Mouse (Mus musculus) lung, postnatal 36 days (tissue): Measurements from ENCODE around the gene Pla2g4d.
A peak's percentile ranks its signal among the peaks of the same experiment; 100 is the strongest.
"Not testable (repeated sequence)": the region's sequence is repeated elsewhere in the genome, so short reads cannot be mapped to it uniquely, and the experiment has no call there.

Source experiments
- DNase-seq: peaks from one replicate; pipeline ENCODE4 v3.0.0; 2022; ENCODE audit warnings: mixed read lengths

Pla2g4d gene

DNA sequence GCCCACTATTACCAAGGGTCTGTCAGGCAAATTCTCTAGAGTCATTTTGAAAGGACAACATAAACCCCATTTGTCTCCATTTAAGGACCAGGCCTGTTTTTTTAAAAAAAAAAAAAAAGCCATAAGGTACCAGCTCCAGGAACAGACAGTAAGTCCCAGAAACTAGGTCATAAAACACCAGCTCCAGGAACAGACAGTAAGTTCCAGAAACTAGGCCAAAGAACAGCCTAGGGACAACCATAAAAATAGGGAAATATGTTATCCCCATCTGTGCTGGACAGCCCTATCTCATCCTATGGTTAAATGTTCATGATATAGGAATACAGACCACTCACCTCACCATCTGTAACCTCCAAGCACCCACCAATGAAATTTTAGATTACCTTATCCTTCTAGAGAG lies 32.7 kb downstream of the Pla2g4d start:
- no peak for DNase-seq

DNA sequence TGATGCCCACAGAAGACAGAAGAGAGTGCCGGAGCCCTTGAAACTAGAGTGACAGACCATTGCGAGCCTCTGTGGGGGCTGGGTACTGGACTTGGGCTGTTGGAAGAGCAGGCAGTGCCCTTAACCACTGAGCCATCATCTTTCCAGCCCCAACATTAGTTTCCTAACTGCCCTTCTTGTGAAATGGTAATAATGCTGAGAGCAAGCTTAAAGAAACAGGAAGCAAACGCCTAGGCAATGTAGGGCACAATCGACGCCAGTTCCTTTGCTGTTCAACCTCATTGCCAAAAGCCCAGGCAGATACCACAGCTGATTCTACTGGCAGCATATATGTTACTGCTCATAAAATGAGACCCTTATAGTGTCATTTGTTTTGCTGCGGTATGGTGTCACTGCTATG lies 36.4 kb downstream of the Pla2g4d start:
- DNase-seq, result peak; percentile 4

DNA sequence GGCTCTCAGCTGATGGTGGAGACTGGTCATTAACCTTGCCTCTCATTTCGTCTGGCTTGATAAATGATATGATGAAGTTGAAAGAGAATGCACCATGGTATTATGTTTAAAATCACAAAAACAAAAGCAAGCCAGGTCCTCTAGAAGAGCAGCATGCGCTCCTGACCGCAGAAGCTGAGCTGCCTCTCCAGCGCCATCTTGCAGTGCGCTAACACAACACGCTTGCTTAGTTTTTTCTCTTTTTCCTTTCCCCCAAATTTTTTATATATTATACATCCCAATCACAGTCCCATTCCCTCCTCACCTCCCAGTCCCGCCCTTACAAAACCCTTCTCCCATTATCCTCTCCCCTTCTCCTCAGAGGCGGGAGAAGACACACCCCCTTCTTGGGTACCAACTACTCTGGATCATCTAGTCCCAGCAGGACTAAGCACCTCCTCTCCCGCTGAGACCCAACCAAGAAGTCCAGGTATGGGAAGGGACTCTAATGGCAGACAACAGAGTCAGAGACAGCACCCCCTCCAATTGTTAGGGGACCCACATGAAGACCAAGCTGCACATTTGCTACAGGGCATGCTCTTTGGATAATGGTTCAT lies 43.5 kb downstream of the Pla2g4d start:
- DNase-seq, result no peak

DNA sequence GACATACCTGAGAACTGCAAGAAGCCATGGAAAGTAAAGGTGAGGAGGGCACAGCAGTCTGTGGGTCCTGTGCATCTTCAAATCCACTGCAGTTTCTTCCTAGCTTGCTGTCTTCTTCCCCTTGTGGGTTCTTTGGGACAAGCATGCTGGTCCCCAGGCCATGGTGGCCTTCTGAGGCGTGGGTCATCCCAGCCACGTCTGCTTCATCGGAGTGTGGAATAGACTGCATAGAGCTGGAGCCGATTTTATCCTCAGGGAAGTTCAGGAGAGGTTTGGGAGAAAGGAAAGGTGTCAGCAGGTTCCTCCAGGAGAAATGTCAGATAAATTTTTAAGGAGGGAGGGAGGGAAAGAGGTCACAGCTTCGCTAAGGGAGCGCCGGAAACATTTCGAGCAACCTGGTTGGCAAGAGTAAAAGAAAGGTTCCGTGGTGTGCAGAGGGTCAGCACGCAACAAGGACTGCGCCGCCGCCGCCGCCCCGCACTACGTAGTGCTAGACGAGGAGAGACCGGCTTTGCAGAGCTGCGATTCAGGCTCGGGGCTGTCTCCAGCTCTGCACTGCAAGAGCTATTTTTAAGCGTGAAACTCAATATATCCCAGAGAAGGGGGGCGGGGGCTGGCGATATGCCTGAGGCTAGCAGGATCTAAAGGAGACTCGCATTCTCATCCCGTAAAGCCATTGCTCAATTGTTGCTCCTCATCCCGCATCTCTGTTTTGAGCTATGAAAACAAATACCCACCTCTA lies 44.1 kb downstream of the Pla2g4d start, which contains the start of gene Pla2g4e:
TSS of gene Pla2g4e (minus strand) at position 657 of the 742 bp plus-strand sequence.
- no peak for DNase-seq

DNA sequence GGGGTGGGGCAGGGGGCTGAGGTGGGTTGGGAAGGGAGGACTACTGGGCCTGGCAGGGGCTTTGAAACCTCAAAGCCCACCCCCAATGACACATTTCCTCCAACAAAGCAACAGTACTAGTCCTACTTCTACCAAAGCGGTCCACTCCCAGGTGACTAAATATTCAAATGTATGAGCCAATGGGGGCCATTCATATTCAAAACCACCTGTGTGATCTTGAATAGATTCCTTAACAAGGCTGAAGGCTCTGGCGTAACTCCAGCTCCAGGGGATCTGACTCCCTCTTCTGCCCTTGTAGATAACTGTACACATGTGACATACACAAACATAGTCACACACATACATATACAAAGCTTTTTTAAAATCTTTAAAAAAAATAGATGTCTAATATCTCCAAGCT lies 45.0 kb downstream of the Pla2g4d start:
- DNase-seq, result no peak

DNA sequence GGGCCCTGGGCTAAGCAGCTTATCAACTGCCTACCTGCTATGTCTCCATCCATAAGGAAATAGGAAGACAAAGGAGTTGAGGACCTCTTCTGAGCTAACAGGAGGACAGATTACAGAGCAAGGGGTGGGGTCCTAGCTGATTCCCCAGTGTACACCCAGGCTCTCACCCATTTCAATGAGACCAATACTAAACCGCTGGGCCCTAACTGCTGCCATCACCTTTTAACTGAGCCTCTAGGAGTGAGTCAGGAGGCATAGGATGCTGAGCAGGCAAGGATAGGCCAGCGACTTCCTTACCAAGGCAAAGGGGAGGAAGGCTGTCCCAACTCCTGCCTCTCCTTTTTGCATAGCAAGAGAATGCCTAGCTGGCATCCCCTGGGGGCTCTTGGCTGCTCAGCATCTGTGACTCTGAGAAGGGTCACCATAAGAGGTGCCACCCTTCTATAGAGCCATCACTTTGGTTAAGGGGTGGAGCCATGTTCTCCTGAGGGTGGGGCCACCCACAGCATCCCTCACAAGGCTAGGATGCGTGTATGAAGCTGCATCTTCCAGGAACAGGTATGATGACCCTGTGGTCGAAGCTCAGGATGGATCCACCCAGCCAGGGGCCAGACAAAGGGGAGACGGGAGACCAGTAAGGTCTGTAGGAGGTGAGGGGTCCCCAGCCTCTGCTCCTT lies 46.1 kb downstream of the Pla2g4d start:
- DNase-seq, result no peak

DNA sequence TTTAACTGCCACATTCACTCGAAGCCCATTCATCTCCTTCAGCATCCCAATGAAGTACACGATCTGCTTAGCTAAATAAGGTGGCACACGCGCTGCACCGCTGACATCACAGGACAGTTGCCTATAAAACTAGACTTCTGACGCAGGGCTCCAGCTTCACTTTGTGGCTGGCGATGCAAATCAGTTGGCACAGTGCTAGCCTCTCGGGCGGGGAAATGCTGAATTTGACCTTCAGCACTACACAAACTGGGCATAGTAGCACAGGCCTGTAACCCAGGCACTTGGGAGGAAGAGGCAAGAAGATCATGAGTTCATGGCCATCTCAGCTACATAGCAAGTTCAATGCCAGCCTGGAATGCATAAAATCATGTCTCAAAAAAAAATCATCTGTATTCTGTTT lies 50.3 kb downstream of the Pla2g4d start:
- not testable (repeated sequence) for DNase-seq

DNA sequence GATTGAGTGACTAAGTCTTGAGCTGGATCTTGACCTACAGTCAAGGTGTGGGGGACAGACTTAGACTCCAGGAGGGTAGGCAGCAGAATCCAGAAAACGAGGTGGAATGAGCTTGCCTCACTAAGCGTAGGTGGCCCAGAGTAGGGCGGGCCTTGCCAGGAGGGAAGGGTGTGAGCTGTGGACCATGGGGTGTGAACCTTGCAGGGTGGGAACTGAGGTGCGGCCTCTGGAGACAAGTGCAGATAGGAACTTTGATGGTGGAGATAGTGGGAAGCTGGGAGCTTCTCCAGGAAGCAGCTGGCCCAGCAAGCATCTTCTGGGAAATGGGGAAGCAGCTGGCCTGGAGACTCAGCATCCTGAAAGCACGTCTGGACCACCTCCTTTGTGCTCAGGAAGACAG lies 51.2 kb downstream of the Pla2g4d start:
- DNase-seq, result no peak

DNA sequence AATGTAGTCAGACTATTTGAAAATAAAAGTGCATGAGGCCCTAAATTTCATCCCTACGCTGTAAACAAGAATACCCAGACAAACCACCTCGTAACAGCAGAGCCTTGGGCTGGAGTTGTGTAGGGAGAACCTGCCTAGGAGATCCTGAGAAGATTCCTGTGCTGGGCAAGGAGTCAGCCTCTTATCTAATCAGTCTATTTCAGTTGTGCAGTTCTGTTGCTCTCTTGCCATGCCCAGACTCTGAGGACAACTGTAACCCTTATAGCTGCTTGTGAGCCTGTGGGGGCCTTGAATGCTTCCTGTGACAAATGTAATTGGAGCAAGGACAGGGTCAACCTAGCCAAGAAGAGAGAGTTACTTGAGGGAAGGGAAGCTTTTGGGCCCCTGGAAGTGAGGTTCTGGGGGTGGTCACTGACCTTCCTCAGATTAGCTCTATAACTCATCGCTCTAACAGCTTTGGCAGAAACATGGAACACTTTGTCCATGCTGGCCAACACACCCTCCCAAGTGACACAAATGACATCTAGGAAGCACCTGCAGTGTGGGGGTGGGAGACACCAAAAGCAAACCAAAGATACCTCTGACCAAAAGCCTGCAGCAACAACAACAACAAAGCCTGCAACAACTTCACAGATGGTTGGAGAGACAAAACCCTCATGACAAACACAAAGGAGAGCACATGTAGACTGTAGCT lies 52.9 kb downstream of the Pla2g4d start:
- no peak for DNase-seq

DNA sequence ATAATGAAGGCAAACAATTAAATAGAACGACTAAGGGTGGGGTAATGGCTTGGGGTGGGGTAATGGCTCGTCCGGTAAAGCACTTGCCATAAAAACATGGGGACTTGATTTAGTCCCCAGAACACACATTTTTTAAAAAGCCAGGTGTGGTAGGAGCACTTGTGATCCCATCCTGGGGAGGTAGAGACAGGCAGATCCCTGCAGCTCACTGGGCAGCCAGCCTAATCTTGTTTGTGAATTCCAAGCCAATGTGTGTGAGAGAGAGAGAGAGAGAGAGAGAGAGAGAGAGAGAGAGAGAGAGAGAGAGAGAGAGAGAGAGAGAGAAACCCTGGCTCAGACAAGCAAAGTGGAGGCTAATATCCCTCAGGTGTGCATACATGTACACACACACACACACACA lies 53.6 kb downstream of the Pla2g4d start:
- DNase-seq, result no peak

DNA sequence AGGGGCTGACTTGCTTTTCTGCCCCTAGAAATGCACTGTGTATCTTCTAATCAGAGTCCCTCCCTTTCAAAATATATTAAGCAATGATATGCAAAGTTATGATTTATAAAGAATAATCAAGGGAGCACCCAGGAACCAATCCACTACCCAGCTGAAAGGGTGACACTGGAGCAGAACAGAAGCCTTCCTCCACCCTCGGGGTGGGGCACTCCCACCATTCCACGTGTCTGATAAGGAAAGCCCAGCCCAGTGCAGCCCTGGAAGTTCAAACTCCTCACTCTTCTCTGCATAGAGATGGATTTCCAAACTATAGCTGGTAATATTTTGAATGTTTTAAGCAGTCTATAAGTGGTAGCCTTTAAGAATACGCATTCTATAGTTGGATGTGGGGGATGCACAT lies 57.4 kb downstream of the Pla2g4d start:
- DNase-seq, result no peak
